Mouse (Mus musculus) erythroblast, adult 5-6 weeks (primary cell): ENCODE measurements around the gene Prr12. TPM values are rescaled to one million over a fixed set of nuclear protein-coding genes. Genes with fewer than 3 reads are reported as not detected.
A peak's percentile ranks its signal among the peaks of the same experiment; 100 is the strongest.

Experiments used
- ATAC-seq: replicated peaks from 2 replicates; pipeline ENCODE4 v1.8.0; 2016; ENCODE audit warnings: moderate number of reproducible peaks, mild to moderate bottlenecking, moderate TSS enrichment, inconsistent platforms; ENCODE audit not compliant: poor library complexity, low FRiP score, severe bottlenecking
- total RNA-seq, 2 experiments: library from RNA; stranded (forward) in 1 of 2; stranded (reverse) in 1 of 2; fragments of 150-400 nt in 1 of 2; fragments of 200-764, 138-1000 nt in 1 of 2; gene quantifications; 2 replicates each; pipeline versions ENCODE4 v1.2.3 to v1.2.4; 2015 to 2017; ENCODE audit warnings: low replicate concordance in 2 of 2

The Prr12 gene
- total RNA-seq, 2 experiments from 2014 or later = 0.60 to 3.3 TPM

DNA sequence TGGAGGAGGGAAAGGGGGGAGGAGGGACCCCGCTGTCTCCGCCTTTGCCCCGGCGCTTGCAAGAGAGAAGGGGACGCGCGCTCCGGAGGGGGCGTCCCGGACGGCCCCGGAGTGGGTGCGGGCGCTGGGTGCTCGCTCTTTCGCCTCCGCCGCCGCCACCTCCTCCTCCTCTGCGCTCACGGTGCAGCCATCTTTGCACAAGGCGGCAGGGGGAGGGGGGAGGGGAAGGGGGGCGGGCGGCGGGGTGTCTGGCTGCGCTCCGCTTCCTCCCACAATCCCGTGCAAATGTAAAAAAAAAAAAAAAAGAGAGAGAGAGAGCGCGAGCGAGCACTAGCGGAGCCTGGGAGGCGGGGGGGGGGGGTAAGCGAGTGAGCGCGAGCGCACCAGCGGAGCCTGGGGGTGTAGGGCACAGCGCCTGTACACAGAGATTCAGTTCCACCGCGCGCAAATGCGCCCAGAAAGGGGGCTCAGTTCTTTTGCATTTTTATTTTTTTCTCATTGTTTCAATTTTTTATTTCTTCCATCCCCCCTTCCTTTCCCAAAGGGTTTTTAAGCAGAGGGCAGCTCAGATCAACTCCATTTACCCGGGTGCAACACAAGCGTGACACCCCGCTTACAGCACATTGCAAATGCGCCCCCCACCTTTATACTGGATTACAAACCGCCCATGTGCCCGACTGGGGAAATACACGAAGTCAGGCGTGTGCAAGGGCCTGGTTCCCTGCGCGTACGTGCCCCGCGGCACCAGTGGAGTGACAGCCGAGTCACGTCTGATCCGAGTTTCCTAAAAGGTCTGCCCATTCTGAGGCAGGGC lies 643 bp upstream of the Prr12 start:
- no peak for ATAC-seq

DNA sequence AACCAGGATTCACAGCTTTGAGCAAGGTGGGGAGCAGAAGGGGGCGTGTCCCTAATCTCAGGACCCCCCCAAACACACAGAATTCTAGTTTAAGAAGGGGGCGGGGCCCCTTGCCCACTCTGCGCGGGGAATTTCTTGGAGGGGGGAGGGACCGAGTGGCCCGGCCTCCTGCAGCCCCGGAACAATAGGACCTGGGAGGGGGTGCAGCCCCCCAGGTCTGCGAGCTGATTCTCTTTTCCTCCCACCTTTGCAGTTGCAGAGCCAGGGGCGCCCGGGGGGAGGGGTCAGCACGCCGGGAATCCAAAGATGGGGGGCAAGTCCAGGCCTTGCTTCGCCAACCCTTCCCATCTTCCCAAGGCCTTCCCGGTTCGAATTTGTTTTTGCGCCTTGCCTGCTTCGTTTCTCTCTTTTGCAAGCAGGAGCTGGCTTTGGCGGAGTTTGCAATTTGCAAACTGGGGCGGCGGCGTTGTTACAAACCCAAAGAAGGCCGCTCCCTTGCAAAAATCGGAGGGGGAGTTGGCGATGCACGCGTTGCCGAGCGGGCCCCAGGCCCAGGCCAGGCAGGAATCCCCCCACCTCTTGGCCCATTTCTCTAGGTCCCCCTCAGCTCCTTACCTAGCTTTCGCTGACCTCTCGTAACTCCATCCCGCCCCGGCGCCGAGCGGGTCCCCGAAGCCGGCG lies 360 bp downstream of the Prr12 start:
- ATAC-seq = no peak

DNA sequence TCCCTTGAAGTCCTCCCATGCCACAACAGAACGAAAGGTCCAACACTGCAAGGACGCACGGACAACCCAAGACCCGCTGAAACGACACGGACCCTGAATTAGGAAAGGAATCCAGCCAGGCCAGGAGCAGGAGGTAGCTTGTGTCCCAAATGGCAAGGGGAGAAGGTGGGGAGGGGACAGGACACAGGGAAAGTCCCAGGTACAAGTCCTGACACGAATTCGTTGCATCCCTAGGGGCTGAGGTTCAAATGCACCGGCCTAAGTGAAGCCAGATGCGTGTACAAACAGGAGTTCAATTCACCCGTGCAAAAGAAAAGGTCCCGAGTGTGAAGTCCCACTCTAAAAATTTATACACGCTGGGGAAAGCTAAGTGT lies 1.1 kb downstream of the Prr12 start:
- no peak for ATAC-seq

DNA sequence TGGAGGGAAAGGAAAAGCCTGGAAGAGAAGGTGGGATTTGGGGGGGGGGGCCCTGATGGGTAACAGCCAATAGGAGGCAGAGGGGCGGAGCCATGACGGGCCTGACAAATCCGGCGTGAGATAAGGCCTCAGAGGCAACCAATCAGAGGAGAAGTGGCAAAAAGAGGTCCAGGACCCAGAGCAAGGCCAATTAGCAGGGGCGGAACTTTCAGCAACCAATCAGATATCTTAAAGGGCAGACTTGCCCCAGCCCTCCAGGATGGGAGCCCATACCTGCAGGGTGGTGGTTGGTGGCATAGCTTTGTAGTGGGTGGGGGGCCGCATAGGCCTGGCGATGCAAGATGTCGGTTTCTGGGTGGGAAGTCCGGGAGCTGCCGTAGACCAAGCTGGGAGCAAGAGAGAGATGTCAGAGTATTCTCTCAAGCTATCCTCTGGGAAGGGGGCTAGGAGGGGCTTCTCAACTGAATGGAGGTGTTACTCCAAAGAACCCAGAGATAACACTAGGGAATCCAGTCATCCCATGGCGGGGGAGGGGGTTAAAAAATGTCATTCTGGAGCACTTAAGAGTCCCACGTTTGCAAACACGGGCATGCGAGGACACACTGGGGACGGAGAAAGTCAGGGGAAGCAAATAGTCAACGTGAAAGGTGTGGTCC lies 1.6 kb downstream of the Prr12 start:
- no peak for ATAC-seq

DNA sequence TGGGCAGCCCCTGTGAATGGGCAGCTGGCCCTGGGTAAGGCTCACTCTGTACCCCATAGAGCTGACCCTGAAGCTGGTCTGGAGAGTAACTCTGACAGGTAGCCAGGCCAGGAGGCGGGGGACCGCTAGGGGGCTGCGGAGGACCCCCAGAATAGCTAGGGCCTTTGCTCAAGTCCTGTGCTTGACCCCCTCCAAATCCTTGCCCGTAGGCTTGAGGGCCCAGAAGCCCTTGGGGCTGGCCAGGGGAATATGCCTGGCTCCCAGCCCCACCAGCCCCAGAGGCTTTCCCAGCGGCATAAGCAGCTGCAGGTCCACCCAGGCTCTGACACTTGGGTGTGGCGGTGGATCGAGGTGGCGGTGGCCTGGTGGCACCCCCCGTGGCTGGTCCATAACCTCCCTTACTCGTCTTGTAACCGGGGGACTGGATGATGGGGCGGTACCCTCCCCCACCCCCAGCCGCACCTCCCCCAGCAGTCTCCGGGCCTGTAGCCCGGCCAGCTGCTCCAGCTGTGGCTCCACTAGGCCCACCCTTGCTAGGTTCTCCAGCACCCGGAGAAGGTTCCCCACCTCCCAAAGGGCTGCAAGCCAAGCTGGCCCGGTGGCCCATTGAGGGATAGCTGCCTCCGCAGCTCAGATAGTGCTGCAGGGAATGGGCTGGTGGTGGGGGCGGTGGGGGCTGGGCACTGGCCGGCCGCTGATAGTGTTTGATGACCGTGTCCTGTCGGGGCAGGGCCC lies 3.6 kb downstream of the Prr12 start:
- ATAC-seq = no peak

GRCm38 (mm10) chr7:45048001-45048890 lies 4.4 kb downstream of the Prr12 start:
- ATAC-seq = no peak

DNA sequence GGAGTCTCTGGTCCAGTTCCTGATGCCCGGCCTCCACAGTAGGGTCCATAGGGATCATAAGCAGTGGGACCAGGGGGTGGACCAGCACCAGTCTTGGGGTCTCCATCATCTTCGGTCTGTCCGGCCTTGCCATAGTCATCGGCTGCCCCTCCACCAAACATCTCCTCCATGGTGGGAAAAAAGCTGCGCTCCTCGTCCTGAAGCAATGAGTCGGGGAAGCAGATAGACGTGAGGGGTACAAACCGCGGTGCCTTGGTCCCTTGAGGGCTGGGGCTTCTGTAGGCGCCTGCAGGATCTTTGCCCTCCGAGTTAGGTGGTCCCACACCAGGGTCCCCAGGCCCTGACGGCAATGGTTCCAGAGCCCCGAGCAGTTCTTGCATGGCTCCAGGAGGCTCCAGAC lies 5.2 kb downstream of the Prr12 start:
- ATAC-seq = no peak

- ATAC-seq = no peak
Observed at GRCm38 (mm10) chr7:45046853-45047350, 5.8 kb downstream of the Prr12 start.

GRCm38 (mm10) chr7:45045741-45046140 lies 6.9 kb downstream of the Prr12 start:
- no peak for ATAC-seq

DNA sequence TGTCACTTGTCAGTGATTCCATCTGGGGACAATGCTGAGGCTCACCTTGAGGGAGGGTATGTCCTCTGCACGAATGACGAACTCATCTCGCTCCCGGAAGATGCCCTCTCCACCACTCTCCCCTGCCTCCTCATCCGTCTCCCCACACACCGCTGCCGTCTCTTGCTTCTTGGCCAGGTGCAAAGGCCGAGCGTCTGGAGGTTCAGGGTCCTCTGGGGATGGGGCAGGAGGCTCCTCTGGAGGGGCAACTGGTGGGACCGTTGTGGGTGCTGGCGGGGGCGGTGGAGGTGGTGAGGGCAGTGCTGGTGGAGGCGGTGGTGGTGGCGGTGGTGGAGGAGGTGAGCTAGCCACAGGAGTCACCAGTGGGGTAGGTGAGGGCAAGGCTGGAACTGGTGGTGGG lies 9.4 kb downstream of the Prr12 start:
- no peak for ATAC-seq

GRCm38 (mm10) chr7:45040851-45041250 lies 11.8 kb downstream of the Prr12 start:
- no peak for ATAC-seq

DNA sequence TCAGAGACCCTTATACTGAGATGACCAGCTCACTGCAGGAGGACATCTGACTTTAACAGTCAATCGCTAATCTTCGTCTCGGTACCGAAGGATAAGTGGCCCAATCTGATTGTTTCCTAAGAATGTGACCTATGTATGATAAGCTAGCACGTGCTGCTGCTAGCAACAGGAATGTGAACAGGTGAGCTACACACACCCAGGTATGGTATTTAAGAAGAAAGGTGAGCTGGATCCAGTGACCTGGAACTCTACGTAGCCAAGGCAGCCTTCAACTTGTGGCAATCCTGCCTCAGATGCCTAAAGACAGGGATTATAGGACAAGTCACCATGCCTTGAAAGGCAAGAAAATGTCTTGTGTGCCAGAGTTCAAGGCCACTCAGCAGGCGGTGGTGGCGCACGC lies 14.3 kb downstream of the Prr12 start:
- ATAC-seq = no peak

DNA sequence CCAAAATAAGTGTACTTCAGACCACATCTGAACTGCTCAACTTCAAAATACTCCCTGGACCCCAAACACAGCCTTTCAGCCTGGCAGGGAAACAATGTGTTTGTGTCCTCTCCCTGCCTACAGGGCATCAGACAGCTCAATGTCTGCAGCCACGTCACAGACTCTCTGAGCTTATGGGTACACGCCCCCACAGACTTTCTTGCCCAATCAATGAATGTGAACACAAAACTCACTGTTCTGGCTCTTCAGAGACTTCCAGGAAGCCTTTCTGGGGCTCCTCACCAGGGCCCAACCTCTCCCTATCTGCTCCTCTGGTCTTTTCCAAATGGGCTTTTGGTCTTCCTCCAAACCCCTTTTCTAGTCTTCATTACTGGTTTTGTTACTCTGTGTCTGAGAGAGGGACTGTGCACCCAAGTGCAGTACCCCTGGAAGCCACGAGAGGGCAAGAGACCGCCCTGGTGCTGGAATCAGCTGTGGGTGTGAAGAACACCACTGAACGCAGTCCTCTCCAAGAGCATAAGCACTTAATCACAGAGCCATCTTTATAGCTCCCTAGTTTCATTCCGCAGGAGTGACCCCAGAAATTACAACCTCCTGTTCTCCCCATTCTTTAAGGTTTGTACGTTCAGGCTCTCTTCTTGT lies 14.8 kb downstream of the Prr12 start:
- ATAC-seq = peak; percentile 83

DNA sequence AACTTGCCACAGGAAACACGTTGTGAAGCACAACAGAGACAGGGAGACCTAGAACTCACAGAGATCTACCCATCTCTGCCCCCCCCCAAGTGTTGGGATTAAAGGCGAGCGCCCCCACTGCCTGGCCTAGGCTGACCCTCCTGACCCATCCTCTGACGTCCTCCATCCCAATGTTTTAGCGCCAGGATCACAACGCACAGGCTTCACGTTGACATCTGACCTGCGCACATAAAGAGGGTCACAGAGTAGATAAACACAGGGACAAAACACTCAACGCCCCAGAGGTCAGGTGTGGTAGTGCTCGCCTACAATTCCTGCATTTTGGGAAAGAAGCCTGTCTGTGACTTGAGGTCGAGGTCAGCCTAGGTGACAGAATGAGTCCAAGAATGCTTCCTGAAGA lies 16.0 kb downstream of the Prr12 start:
- no peak for ATAC-seq

- no peak for ATAC-seq
Observed at GRCm38 (mm10) chr7:45035631-45036030, 17.1 kb downstream of the Prr12 start.

DNA sequence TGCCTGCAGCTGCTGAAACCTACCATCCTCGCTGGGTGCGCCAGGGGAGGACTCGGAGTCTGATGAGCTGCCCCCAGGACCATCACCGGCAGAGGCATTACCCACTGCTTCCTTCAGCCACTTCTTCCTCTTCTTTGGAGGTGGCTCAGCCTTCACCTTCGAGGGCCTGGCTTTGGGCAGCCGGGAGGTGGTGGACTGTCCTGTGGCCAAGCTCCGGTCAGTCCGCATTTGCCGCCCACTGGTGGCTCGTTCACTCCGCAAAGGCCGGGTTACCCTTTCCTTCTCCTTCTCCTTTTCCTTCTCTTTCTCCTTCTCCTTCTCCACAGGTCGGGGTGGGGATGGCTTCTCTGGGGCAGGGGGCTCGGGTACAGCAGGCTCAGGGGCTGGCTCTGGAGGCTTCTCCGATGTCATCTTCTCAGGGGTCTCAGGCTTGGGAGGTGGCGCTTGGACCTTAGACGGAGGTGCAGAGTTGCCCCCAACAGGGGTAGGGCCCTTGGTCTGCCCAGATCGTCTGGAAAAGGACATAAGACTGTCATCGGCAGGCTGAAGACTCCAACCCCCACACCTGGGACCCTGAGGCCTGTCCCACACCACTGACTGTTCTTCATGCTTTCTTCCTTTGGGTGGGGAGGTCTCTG lies 18.8 kb downstream of the Prr12 start:
- no peak for ATAC-seq

DNA sequence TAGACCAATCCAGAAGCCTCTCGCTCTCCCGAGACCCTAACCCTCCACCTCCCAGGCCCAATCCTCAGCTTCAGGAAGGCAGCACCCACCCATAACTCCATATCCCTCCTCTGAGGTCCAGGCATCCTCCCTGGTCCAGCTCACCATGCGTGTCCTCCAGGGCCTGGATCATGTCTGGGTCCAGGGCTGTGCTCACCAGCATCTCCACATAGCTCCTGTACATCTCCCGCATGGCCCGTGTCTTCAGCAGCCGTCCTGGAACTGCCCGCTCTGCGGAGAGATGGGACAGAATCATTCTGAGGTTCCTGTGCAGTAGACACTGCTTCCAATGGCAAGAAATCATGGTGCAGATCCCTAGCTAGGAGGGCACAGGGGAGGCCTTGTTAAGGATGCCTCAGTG lies 21.8 kb downstream of the Prr12 start:
- no peak for ATAC-seq

DNA sequence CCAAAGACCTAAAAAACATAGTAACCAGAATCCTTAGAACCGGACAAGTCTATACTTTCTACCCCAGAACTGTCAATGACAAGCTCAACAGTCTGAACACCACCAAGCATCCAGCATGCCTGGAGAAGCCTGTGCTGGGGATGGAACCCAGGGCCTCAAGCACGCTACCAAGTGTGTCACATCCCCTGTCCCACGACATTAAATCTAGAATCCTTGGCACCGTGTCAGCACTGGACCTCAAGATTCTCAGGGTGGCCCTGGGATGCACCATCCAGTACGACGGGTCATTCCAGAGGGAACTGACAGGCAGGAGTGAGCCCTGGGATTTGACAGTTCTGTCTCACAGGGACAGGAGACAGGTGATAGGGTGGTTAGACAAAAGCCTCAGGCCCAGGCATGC lies 22.7 kb downstream of the Prr12 start:
- ATAC-seq = no peak
